Mouse (Mus musculus) E14TG2a.4 (cell line): ENCODE results near the gene Pde7b.

Experiments
- CTCF ChIP-seq: conservative IDR thresholded peaks from 2 replicates; pipeline ENCODE4 v1.5.1; 2014; ENCODE audit warnings: low read length
- NANOG ChIP-seq: IDR thresholded peaks from 2 replicates; pipeline ENCODE4 v1.6.1; 2014; ENCODE audit warnings: borderline replicate concordance, low read length, mixed read lengths
- POU5F1 ChIP-seq: IDR thresholded peaks from 2 replicates; pipeline ENCODE4 v1.6.1; 2014; ENCODE audit warnings: low read length, borderline replicate concordance

DNA sequence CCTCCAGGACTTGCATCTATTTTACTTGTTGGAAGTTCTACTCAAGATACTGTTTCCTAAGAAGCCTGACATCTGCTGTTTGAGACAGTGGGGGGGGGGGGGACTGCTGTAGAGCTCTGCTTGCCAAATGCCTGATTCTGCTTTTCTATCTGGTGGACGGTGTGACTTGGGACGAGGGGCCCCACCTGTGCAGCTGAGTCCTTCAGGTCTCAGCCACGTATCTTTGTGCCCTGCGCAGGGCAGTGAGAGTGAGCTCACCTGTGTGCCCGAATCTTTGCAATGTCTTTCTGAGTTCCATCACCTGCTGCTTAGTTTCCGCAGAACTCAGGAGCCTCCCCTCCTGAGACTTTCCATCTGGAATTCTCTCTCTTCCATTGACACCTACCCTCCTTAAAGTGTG is 70.7 kb downstream of the Pde7b start:
- no peak for TF ChIP-seq CTCF
- no peak for TF ChIP-seq NANOG
- no peak for TF ChIP-seq POU5F1
